ENCODE assay signal across 8 mouse cellular contexts in the genomic region with DNA sequence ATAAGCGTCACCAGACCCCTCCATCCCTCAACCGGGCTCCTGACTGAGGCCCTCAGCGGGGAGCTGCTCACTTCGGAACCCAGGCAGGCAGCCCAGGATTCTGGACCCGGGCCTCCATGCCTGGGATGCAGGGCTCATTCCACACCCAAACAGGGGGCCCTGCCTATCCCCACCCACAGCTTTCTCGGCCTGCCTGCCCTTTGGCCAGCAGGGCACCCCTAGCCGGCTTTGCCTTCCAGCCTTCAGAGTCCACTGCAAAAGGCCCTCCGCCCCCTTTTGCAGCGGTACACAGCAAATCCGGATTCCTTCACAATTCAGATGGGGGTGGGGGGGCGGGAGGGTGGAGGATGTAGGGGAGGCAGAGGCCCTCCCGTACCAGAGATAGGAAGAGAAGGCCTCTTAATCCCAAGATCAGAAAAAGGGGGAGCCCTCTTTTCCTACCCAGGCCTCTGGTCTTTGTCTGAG. TPM values are rescaled to one million over a fixed set of nuclear protein-coding genes. Genes with fewer than 3 reads are reported as not detected.
A peak's percentile ranks its signal among the peaks of the same experiment; 100 is the strongest.
DNase-seq lines count a peak whose midpoint lies in the region; ATAC-seq and TF ChIP-seq lines count a peak whose summit lies in the region.

No protein-coding gene starts in this region.

- H3K4me3 ChIP-seq in gastrocnemius, adult 2 months: peak overlapping the region; percentile 78
- H3K4me3 ChIP-seq in ES-Bruce4 (ENCODE audit: low read depth, low read length): peak overlapping the region; percentile 49
- peak overlapping the region; percentile 81 for H3K4me3 ChIP-seq in embryonic fibroblast, embryonic 13.5 days (ENCODE audit: insufficient read depth, low read length)
- H3K4me3 ChIP-seq in intestine, postnatal 0 days (ENCODE audit: low read depth, low read length): peak overlapping the region; percentile 63
- H3K4me3 ChIP-seq in midbrain, embryonic 14.5 days (replicated peaks; ENCODE audit: low read depth, low read length): peak overlapping the region; percentile 88

- no peaks in the 10 kb centered on the region for H3K36me3 ChIP-seq in ES-Bruce4 (ENCODE audit: control insufficient read depth, insufficient read depth, low read length, poor library complexity, severe bottlenecking)
- H3K36me3 ChIP-seq in intestine, postnatal 0 days (ENCODE audit: control insufficient read depth, insufficient read depth): 0 out of 2 replicates have a peak, but pooled peaks cover 8% of the 10 kb centered on the region
- peaks cover 6% of the 10 kb centered on the region; the same call in 1 of the 2 replicates for H3K36me3 ChIP-seq in midbrain, embryonic 14.5 days (ENCODE audit: control insufficient read depth, insufficient read depth, low read length)

- no peaks in the 10 kb centered on the region for H3K27me3 ChIP-seq in ES-Bruce4 (ENCODE audit: control insufficient read depth, insufficient read depth, low read length, poor library complexity, severe bottlenecking)
- no peaks in the 10 kb centered on the region for H3K27me3 ChIP-seq in intestine, postnatal 0 days (replicated peaks; ENCODE audit: control insufficient read depth, insufficient read depth, low read length)
- no peaks in the 10 kb centered on the region for H3K27me3 ChIP-seq in midbrain, embryonic 14.5 days (ENCODE audit: control insufficient read depth, insufficient read depth, low read length)

- WGBS in intestine, postnatal 0 days: 4% methylated on average over 11 of the region's 12 CpGs
- 0% methylated on average over 12 of the region's 12 CpGs for WGBS in midbrain, embryonic 14.5 days

- TF ChIP-seq CTCF in gastrocnemius, adult 2 months (IDR thresholded peaks at IDR 0.05): no peak
- TF ChIP-seq CTCF in ES-Bruce4 (IDR thresholded peaks at IDR 0.05; ENCODE audit: low read depth, low read length): no peak
- no peak for TF ChIP-seq CTCF in embryonic fibroblast, embryonic 13.5 days (IDR thresholded peaks at IDR 0.05; ENCODE audit: borderline replicate concordance, insufficient read depth, low read length)
- TF ChIP-seq CTCF in intestine, postnatal 0 days (IDR thresholded peaks at IDR 0.05; ENCODE audit: low read depth): peak; percentile 37

- TF ChIP-seq POLR2A in ES-Bruce4 (IDR thresholded peaks at IDR 0.05; ENCODE audit: insufficient read depth, low read length): no peak
- TF ChIP-seq POLR2A in embryonic fibroblast, embryonic 13.5 days (IDR thresholded peaks at IDR 0.05; ENCODE audit: low read depth, low read length): peak; percentile 37; the same call in 1 of the 2 replicates

- no peak for TF ChIP-seq EP300 in ES-Bruce4 (IDR thresholded peaks at IDR 0.05; ENCODE audit: insufficient read depth, low read depth, low read length)

- intact Hi-C loops in gastrocnemius, adult 2 months (cut with DNase I): no loop called here

- no peaks in the 10 kb centered on the region for H3K9me3 ChIP-seq in ES-Bruce4 (replicated peaks; ENCODE audit: control insufficient read depth, insufficient read depth, low read length, poor library complexity, severe bottlenecking)
- H3K9me3 ChIP-seq in intestine, postnatal 0 days (ENCODE audit: control insufficient read depth): no peaks in the 10 kb centered on the region
- no peaks in the 10 kb centered on the region for H3K9me3 ChIP-seq in midbrain, embryonic 14.5 days (ENCODE audit: control insufficient read depth, low read length)

- H3K27ac ChIP-seq in gastrocnemius, adult 2 months: peak overlapping the region; percentile 98
- H3K27ac ChIP-seq in ES-Bruce4 (ENCODE audit: insufficient read depth, low read length): no peak overlapping the region
- H3K27ac ChIP-seq in embryonic fibroblast, embryonic 13.5 days (ENCODE audit: insufficient read depth, low read length): peak overlapping the region; percentile 97
- peak overlapping the region; percentile 92 for H3K27ac ChIP-seq in intestine, postnatal 0 days (ENCODE audit: low read depth, low read length)
- H3K27ac ChIP-seq in midbrain, embryonic 14.5 days (replicated peaks; ENCODE audit: low read depth, low read length): peak overlapping the region; percentile 90

- peak overlapping the region; percentile 94 for H3K4me2 ChIP-seq in intestine, postnatal 0 days (replicated peaks; ENCODE audit: low read depth)
- H3K4me2 ChIP-seq in midbrain, embryonic 14.5 days (ENCODE audit: low read length): peak overlapping the region; percentile 96

- peaks cover 9% of the 10 kb centered on the region for H3K4me1 ChIP-seq in ES-Bruce4 (ENCODE audit: control insufficient read depth, insufficient read depth, low read length)
- H3K4me1 ChIP-seq in embryonic fibroblast, embryonic 13.5 days (ENCODE audit: control insufficient read depth, insufficient read depth, low read length): peaks cover 17% of the 10 kb centered on the region
- H3K4me1 ChIP-seq in intestine, postnatal 0 days (replicated peaks; ENCODE audit: control insufficient read depth, insufficient read depth, low read length): peaks cover 9% of the 10 kb centered on the region; the same call in 1 of the 2 replicates
- peaks cover 46% of the 10 kb centered on the region for H3K4me1 ChIP-seq in midbrain, embryonic 14.5 days (ENCODE audit: control insufficient read depth, insufficient read depth, low read length)

- peak overlapping the region; percentile 69 for H3K9ac ChIP-seq in ES-Bruce4 (ENCODE audit: low read depth, poor library complexity, severe bottlenecking)
- peak overlapping the region; percentile 64 for H3K9ac ChIP-seq in intestine, postnatal 0 days (ENCODE audit: low read depth, low read length)
- peak overlapping the region; percentile 95 for H3K9ac ChIP-seq in midbrain, embryonic 14.5 days (replicated peaks; ENCODE audit: low read length)

- no peak for ATAC-seq in intestine, postnatal 0 days
- peak; percentile 11; the same call in 1 of the 2 replicates for ATAC-seq in midbrain, embryonic 14.5 days (ENCODE audit: low FRiP score, low TSS enrichment)

- peak; percentile 55 for DNase-seq in gastrocnemius, adult 2 months
- no peak for DNase-seq in gastrocnemius, adult 8-10 months (ENCODE audit: low spot score in 2 of 2)
- DNase-seq in midbrain, embryonic 14.5 days: peak; percentile 62
- no peak for DNase-seq in layer of hippocampus, adult 8-10 months (ENCODE audit: low spot score in 2 of 2)
- no peak for DNase-seq in T-cell, adult 2 months (ENCODE audit: low spot score)

RNA-seq across cellular contexts. Expression of gene Lrp1, which starts 1.0 kb away (rescaled TPM):
- total RNA-seq in gastrocnemius, adult 2 months (2021): 10 to 100 TPM; 34.6 to 71.3 TPM
- total RNA-seq in gastrocnemius, adult 8-10 months (2022): 10 to 100 TPM; 25.5 to 45.5 (median 36.3) TPM
- 36.3 and 41.3 TPM in 2 replicates for polyA plus RNA-seq in ES-Bruce4 (2011; ENCODE audit: insufficient read depth, insufficient read length, low read depth, missing spikeins)
- 387 and 453 TPM in 2 replicates for polyA plus RNA-seq in embryonic fibroblast, embryonic 13.5 days (2011; ENCODE audit: insufficient read length, low read depth, missing spikeins)
- polyA plus RNA-seq in intestine, postnatal 0 days (2015; fragmentation: Nextera tagmentation; extraction: Ambion mirVana): 28.9 and 33.4 TPM in 2 replicates
- polyA plus RNA-seq in midbrain, embryonic 14.5 days (2014; fragmentation: Nextera tagmentation; extraction: Ambion mirVana): 110 and 131 TPM in 2 replicates
- 100 to 1,000 TPM; 293 to 333 (median 304) TPM for total RNA-seq in layer of hippocampus, adult 8-10 months (2022)

RNA-seq across cellular contexts. Expression of gene Stat6, which starts 22.8 kb away (rescaled TPM):
- total RNA-seq in gastrocnemius, adult 2 months (2021): 10 to 100 TPM; 17.1 to 18.9 TPM
- 10 to 100 TPM; 14.1 to 15.3 (median 14.2) TPM for total RNA-seq in gastrocnemius, adult 8-10 months (2022)
- 28.2 and 32.9 TPM in 2 replicates for polyA plus RNA-seq in ES-Bruce4 (2011; ENCODE audit: insufficient read depth, insufficient read length, low read depth, missing spikeins)
- polyA plus RNA-seq in embryonic fibroblast, embryonic 13.5 days (2011; ENCODE audit: insufficient read length, low read depth, missing spikeins): 55.1 and 55.8 TPM in 2 replicates
- 27.1 and 29.2 TPM in 2 replicates for polyA plus RNA-seq in intestine, postnatal 0 days (2015; fragmentation: Nextera tagmentation; extraction: Ambion mirVana)
- 1.4 and 4.0 TPM in 2 replicates for polyA plus RNA-seq in midbrain, embryonic 14.5 days (2014; fragmentation: Nextera tagmentation; extraction: Ambion mirVana)
- 10 to 100 TPM in 3 of 4 experiments, 1 to 10 TPM in 1; 10.0 to 13.6 (median 11.3) TPM for total RNA-seq in layer of hippocampus, adult 8-10 months (2022)

RNA-seq across cellular contexts. Expression of gene Nemp1, which starts 46.7 kb away (rescaled TPM):
- total RNA-seq in gastrocnemius, adult 2 months (2021): 1 to 10 TPM; 1.5 to 2.1 TPM
- 1 to 10 TPM; 2.0 to 2.6 (median 2.3) TPM for total RNA-seq in gastrocnemius, adult 8-10 months (2022)
- polyA plus RNA-seq in ES-Bruce4 (2011; ENCODE audit: insufficient read depth, insufficient read length, low read depth, missing spikeins): 22.0 and 22.3 TPM in 2 replicates
- polyA plus RNA-seq in embryonic fibroblast, embryonic 13.5 days (2011; ENCODE audit: insufficient read length, low read depth, missing spikeins): 8.5 and 10.6 TPM in 2 replicates
- polyA plus RNA-seq in intestine, postnatal 0 days (2015; fragmentation: Nextera tagmentation; extraction: Ambion mirVana): 2.9 and 3.2 TPM in 2 replicates
- polyA plus RNA-seq in midbrain, embryonic 14.5 days (2014; fragmentation: Nextera tagmentation; extraction: Ambion mirVana): 2.6 and 3.5 TPM in 2 replicates
- total RNA-seq in layer of hippocampus, adult 8-10 months (2022): 1 to 10 TPM; 5.8 to 8.1 (median 7.6) TPM

RNA-seq across cellular contexts. Expression of gene Nab2, which starts 48.4 kb away (rescaled TPM):
- 1 to 10 TPM; 2.8 to 3.2 TPM for total RNA-seq in gastrocnemius, adult 2 months (2021)
- 1 to 10 TPM; 2.1 to 3.6 (median 2.8) TPM for total RNA-seq in gastrocnemius, adult 8-10 months (2022)
- polyA plus RNA-seq in ES-Bruce4 (2011; ENCODE audit: insufficient read depth, insufficient read length, low read depth, missing spikeins): 5.5 and 8.1 TPM in 2 replicates
- polyA plus RNA-seq in embryonic fibroblast, embryonic 13.5 days (2011; ENCODE audit: insufficient read length, low read depth, missing spikeins): 69.7 and 77.8 TPM in 2 replicates
- polyA plus RNA-seq in intestine, postnatal 0 days (2015; fragmentation: Nextera tagmentation; extraction: Ambion mirVana): 3.9 and 4.2 TPM in 2 replicates
- polyA plus RNA-seq in midbrain, embryonic 14.5 days (2014; fragmentation: Nextera tagmentation; extraction: Ambion mirVana): 0.93 and 1.2 TPM in 2 replicates
- total RNA-seq in layer of hippocampus, adult 8-10 months (2022): 10 to 100 TPM; 45.3 to 51.6 (median 49.0) TPM

Comparison
In these comparisons a context has a peak if more than half of its experiments do, and no peak if none do; other contexts are left out.
1. DNase-seq: peak in gastrocnemius, adult 2 months (single experiment) and midbrain, embryonic 14.5 days (single experiment); none in gastrocnemius, adult 8-10 months (0 of 2), layer of hippocampus, adult 8-10 months (0 of 2) and T-cell, adult 2 months (single experiment).
2. Peak in every context shown above with its lines, with median percentiles within 50 percentile points of each other: H3K4me3 ChIP-seq and H3K9ac ChIP-seq.